1 mouse cellular context compared by ENCODE assay signal in genomic region chr2:180041577-180042255, GRCm38 (mm10).
TF ChIP-seq lines count a peak whose summit lies in the region.

No protein-coding gene starts in this region.

TF ChIP-seq in CH12.LX, 34 proteins besides CTCF, POLR2A, EP300 and RAD21 (continued from another document):
- TF ChIP-seq MAFK (IDR thresholded peaks at IDR 0.05; ENCODE audit: insufficient replicate concordance, low read length) = no peak
- TF ChIP-seq USF2 (conservative IDR thresholded peaks at IDR 0.05; ENCODE audit: low read depth, low read length) = no peak
- TF ChIP-seq NELFE (IDR thresholded peaks at IDR 0.05; ENCODE audit: low read depth, low read length) = no peak
- TF ChIP-seq SIN3A (IDR thresholded peaks at IDR 0.05; ENCODE audit: low read length) = no peak
- peak; percentile 94 for TF ChIP-seq MXI1 (IDR thresholded peaks at IDR 0.05; ENCODE audit: low read depth, low read length)
- no peak for TF ChIP-seq ZNF384 (IDR thresholded peaks at IDR 0.05; ENCODE audit: low read depth, low read length)
- no peak for TF ChIP-seq ZKSCAN1 (IDR thresholded peaks at IDR 0.05; ENCODE audit: borderline replicate concordance, low read depth, low read length)
- peak; percentile 79 for TF ChIP-seq MAX (IDR thresholded peaks at IDR 0.05; ENCODE audit: low read length)
- TF ChIP-seq MYC (IDR thresholded peaks at IDR 0.05; ENCODE audit: low read depth, low read length) = peak; percentile 64; the same call in 1 of the 2 replicates
- TF ChIP-seq ELF1 (IDR thresholded peaks at IDR 0.05; ENCODE audit: low read depth, low read length) = peak; percentile 81
- TF ChIP-seq SMC3 (IDR thresholded peaks at IDR 0.05; ENCODE audit: low read depth, low read length) = no peak
- TF ChIP-seq MAZ (IDR thresholded peaks at IDR 0.05; ENCODE audit: low read depth, low read length) = no peak
- TF ChIP-seq ETS1 (conservative IDR thresholded peaks at IDR 0.05; ENCODE audit: low read depth, low read length) = no peak
- TF ChIP-seq CHD1 (IDR thresholded peaks at IDR 0.05; ENCODE audit: low read depth, low read length) = no peak
- TF ChIP-seq UBTF (IDR thresholded peaks at IDR 0.05; ENCODE audit: low read depth, low read length) = no peak
- no peak for TF ChIP-seq MEF2A (IDR thresholded peaks at IDR 0.05; ENCODE audit: borderline replicate concordance, low read depth, low read length)
- TF ChIP-seq KAT2A (IDR thresholded peaks at IDR 0.05; ENCODE audit: insufficient replicate concordance, low read length) = no peak
- TF ChIP-seq RCOR1 (conservative IDR thresholded peaks at IDR 0.05; ENCODE audit: low read depth, low read length) = no peak
- TF ChIP-seq PAX5 (IDR thresholded peaks at IDR 0.05; ENCODE audit: low read length) = no peak
- TF ChIP-seq IRF4 (IDR thresholded peaks at IDR 0.05; ENCODE audit: low read depth, low read length) = no peak
- no peak for TF ChIP-seq TBP (conservative IDR thresholded peaks at IDR 0.05; ENCODE audit: low read depth, low read length)
- TF ChIP-seq ZC3H11A (IDR thresholded peaks at IDR 0.05; ENCODE audit: low read depth, low read length) = no peak
- no peak for TF ChIP-seq JUND (conservative IDR thresholded peaks at IDR 0.05; ENCODE audit: low read depth, low read length)
- no peak for TF ChIP-seq ZMIZ1 (IDR thresholded peaks at IDR 0.05; ENCODE audit: low read depth, low read length)
- TF ChIP-seq JUN (IDR thresholded peaks at IDR 0.05; ENCODE audit: insufficient read depth, low read depth, low read length) = no peak
